Mouse (Mus musculus) embryo, embryonic 11.5 days (tissue): ENCODE measurements around the gene Dgkq.
A peak's percentile ranks its signal among the peaks of the same experiment; 100 is the strongest.

Source experiments
- DNase-seq: peaks from one replicate; pipeline ENCODE4 v3.0.0-alpha.2; 2012; ENCODE audit warnings: low read depth, low spot score

The Dgkq gene

DNA sequence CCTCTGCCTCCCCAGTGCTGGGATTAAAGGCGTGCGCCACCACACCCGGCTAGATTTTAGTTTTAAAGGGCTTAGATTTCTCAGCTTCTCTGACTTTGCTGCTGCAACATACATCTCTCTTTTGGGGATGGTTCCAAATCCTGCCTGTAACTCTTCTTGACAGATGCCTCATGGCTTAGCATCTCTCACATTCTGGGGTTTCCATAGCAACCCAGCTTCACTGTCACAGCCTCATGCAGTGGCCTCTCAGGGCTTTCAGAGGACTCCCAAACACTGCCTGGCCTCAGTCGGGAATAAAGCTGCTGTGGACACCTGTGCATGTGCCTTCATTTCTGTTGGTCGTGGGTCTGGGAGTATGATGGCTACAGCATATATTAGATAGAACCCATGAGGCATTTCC lies 19.6 kb upstream of the Dgkq start:
- no peak for DNase-seq

DNA sequence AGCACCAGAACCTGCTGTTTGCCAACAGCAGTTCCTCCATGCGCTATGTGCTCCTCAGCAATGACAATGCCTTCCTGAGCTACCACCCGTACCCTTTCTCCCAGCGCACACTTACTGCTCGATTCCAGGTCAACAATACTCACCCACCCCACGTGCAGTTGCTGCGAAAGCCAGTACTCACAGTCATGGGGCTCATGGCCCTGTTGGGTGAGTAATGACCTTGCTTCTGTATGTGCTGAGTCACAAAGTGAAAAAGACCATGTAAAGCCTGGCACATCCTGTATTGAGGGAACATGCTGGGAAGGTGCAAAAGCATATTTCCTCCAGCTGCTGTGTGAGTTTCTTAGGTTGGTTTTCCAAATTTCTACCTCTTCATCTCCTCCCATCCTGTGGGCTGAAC lies 11.4 kb upstream of the Dgkq start:
- DNase-seq: no peak

DNA sequence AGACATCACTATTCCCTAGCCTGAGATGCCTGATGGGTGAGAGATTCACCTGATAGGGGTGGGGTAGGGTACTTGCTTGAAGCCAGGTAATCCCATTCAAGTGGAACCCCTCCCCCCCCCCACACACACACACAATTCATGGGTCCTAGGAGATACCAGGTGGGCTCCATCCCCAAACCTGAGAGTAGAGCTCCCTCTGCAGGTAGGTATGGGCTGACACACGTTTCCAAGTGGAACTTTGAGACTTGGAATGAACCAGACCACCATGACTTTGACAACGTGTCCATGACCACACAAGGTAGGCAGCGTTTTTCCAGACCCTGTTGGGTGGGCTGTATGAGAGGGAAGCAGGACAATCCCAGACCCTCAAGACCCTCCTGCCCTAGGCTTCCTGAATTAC lies 10.4 kb upstream of the Dgkq start:
- DNase-seq: no peak

DNA sequence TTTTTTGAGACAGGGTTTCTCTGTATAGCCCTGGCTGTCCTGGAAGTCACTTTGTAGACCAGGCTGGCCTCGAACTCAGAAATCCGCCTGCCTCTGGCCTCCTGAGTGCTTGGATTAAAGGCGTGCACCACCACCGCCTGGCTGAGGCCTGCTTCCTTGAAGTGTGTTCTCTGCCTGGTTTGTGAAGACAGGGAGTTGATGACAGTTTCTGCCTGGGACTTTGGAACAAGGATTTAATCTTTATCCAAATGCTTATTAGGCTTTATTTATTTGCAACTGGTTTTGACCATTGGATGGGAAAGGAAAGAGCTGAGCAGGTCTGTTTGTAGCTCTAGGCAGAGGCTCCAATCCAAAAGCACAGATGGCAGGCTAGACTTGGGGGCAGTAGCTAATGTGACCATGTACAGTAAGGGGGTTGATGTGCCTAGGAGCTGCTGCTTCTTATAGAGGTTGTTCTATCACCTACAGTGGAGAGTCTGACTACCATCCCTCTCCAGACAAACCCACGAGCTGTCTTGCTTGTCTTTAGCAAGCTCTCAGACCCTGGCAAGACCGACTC lies 8.9 kb upstream of the Dgkq start:
- DNase-seq: no peak

DNA sequence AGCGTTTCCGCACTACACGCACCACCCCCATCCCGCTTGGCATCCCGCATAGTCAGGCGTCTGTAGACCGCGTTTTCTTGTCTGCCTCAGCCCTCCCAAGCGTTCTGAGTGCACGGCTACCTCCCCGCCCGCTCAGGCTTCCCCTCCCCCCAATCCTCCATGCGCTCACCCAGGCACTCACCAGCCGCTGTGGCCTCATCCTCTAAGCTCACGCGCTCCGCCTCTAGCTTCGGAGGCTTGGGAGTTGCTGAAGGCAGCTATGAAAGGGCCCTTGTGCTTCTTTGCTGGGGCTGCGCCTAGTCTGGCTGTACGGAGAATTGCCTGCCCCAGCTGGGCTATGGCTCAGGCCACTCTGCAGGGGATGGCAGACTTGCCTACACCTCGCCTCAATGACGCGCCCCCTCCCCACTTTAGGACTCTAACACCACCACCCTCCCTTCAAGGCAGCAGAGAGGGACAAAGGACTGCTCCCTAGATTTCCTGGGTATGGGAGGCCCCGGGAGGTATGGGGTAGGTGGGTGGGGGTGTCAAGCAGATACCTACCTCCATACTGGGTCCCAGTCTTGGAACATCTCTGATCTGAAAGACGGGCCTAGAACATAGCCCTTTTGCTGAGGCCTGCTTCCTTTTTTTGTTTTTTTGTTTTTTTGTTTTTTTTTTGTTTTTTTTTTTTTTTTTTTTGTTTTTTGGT lies 8.3 kb upstream of the Dgkq start:
- DNase-seq: peak; percentile 63

DNA sequence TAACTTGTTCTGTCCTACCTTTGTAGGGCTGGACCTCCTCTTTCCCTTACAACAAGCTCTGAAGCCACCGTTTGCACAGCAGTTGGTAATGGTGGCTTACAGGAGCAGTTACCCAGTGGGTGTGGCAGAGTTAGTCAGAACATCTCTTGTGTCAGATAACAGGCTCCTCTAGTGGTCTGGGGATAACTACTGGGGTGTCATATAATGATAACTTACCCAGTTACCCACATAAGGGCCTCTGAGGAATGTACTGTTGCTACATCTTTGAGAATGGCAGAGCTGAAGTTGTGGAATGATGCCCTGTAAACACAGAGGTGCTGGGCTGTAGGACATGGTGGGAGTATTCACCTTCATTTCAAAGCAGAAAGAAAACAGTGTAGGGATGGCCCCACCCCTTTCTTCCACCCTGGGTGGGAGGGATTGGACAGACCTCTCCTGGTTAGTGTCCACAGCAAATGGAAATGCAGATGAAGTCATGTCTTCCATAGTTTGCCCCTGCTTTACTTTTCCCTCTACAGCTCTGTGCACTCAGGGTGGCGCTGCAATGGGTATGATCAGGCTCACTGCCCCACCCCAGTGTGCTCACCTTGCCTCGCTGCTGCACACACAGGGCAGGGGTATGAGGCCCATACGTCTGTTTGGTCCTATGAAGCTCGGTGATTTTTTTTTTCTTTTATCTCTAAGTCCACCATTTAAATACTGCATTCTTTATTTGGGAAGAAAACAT lies 7.5 kb upstream of the Dgkq start:
- no peak for DNase-seq

DNA sequence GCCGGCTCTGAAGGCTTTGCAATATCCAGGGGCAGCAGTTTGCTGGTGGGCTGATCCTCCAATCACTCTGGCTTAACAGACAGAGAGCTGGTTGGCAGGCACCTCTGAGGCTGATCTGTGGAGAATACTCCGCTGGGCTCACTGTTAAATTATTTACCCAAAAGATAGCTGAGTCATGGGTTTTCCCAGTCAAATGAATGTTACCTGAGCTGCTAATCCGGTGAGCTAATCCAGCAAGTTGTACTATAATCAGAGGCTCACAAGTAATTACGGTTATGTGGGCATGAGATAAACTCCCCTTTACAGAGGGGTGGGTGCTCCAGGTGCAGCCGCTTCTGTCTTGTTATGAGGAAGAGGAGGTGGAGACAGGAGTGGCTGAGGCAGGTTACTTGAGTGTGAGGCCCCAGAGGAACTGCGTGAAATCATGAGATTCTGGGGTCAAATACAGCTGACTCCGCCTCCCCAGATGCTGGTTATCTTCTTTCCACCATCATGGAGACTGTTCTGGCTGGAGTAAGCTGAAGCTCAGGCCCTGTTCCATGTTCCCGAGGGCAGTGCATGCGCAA lies 5.9 kb upstream of the Dgkq start, which contains the start of gene Slc26a1:
Gene Slc26a1 (minus strand): TSS at position 319 of the 566 bp plus-strand sequence.
- DNase-seq: no peak

DNA sequence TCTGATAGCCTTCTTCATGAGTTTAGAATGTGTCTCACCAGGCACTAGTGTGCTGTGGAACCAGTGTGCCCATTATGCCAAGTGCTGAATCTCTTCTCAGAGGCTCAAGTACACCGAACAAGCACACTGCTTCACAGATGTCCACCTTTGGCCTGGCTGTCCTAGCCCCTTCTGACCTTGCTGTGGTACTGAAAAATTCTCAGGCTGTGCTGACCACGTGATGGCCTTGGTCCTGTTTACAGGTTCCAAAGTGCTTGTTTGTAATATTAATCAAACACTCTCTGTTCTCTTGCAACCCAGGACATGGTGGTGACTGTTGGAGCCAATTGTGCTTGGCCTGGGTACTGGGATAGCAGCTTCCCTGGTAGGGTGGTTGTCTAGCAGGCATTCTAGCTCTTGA lies 5.2 kb upstream of the Dgkq start:
- DNase-seq: no peak

DNA sequence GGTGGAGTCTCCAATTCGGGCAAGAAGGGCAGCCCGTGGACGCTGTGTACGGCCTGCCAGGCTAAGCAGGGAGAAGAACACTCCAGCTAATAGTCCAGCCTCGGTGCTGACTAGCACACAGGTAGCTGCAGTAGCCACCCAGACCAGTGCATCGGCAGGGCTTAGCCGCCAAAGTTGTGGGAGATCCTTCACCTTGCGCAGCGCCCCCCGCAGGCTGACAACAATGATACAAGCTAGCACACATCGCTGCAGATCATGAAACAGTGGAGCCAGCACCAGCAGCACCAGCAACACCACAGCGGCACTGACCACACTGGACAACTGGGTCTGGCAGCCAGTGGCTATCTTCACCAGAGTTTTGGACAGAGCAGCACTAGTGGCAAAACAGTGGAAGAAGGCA lies 2.3 kb upstream of the Dgkq start:
- no peak for DNase-seq

DNA sequence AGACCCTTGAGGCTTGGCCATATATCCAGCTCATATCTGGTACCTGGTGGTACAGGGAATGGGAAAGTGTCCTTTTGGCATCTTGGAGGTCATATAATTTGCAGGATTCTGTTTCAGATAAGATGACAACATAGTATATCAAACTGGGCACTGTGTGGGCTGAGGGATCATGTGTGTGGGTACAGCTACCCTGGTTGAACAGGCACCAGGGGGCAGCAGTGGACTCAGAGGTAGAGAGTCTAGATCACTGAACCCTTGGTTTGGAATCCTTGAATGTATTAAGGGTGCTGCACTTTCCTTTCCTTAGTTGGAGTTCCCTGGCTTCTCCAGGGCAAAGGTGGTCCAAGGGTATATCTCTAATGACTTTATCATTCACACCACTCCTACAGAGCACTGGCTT lies 1.3 kb upstream of the Dgkq start:
- DNase-seq: no peak

DNA sequence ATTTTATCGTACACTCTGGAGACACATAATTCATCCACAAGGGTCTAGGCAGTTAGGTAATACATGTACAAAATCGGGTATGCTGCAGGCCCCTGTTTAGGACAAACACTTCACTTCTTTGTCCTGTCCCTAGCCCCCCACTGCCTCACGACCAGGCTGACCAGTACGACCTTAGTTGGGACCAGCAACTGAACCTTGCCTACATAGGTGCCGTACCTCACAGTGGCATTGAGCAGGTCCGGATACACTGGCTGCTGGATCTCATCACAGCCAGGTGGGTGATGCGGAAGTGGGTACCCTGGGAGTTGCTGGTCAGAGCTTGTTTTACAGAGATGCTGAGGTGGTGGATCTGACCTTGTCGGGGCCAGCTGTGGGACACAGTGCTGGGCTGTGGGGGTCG lies 514 bp upstream of the Dgkq start:
- DNase-seq: no peak

DNA sequence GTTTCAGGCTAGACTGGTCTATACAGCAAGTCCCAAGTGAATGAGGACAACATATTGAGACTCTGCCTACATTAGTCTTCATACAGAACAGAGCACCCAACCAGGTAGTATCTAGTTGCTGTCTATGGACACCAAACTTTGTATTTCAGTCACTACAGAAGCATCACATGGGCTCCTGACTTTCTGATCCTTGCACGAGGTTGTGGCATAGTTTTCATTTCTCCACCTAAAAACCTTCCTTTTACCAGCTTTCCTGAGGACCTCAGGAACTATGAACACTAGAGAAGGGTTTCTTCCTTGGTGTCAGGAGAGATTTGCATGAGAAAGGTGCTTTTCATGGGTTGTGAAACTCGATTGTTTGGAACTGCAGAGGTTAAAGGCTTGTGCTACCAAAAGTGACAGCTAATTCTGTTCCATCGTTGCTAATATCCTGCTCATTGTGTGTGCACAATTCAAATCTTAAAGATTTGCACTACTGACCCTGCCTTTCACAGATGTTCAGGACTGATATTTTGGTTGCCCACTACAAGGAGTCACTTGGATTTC lies 1.0 kb downstream of the Dgkq start:
- DNase-seq: no peak

DNA sequence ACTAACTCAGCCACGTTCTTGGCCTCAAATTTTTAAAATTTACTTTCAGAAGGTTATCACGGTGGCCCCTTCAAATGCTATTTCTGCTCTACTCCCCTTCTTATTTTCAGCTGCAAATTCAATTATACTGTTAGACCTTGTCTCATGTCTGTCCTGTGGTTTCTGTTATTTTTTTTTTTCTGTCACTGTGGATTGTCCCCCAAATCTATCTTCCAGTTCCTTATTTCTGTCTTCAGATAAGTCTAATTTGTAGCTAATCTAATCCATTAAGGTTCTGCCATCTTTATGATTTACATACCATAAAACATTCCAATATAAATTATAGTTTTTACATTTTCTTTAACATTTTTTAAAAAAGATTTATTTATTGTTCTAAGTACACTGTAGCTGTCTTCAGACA lies 2.1 kb downstream of the Dgkq start:
- no peak for DNase-seq

DNA sequence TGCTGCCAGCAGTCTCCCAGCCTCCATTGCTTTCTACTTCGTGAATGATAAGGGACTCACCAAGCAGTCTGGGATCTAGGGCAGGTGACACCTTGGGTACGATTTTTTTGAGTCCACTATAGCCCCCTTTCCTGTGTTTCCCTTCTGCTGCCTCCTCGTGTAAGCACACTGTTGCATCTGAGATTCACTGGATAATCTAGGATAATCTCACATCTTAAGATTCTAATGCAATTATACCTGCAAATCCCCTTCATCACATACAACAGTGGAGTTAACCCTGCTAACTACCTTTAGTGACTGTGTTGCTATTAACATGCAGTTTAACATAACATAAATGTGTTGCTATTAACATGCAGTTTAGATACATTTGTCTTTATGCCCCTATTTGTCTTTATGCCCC lies 4.4 kb downstream of the Dgkq start:
- DNase-seq: no peak

DNA sequence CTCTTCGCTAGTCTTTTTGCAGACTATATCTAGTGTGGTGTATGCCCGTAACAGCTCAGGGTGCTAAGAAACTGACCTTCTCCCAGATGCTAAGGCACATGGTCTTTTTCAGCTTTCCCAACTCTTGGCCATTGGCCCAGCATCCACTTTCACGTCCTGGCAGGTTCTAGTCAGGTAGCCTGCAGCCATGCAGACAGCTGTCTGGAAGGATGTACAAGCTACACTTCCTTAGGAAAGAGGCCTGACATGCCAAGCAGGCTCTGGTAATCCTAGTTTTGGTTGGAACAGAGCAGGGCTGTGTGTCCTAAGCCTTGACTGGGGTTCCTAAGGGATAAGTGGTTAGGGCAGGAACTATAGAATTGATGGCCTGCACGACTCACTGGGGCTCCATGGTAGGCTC lies 6.7 kb downstream of the Dgkq start:
- no peak for DNase-seq

DNA sequence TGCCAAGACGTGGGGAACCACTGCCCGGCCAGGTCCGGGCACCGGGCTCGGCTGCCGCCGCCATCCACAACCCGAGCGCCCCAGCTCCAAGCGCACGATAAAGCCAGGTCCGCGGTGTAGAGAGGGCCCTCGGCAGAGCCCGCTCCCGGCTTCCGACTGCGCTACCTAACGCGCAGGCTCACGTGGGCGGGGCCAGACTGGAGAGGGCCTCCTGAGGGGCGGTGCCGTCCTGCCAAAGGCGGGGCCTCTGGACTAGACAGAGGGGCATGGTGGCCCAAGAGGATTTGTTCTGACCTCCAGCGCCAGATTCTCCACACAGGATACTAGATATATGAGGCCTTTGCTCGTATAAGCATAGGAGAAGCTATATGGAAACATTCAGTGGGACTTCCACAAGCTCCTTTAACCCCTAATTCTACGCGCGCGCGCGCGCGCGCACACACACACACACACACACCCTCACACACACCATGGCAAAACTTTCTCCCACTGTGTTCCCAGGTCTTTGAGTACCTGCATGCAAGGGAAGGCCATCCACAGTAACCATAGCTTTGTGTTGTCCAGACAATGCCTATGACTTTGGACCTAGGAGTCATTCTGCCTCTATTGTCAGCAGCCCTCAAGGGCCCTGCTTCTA lies 8.7 kb downstream of the Dgkq start:
- peak; percentile 82 for DNase-seq

DNA sequence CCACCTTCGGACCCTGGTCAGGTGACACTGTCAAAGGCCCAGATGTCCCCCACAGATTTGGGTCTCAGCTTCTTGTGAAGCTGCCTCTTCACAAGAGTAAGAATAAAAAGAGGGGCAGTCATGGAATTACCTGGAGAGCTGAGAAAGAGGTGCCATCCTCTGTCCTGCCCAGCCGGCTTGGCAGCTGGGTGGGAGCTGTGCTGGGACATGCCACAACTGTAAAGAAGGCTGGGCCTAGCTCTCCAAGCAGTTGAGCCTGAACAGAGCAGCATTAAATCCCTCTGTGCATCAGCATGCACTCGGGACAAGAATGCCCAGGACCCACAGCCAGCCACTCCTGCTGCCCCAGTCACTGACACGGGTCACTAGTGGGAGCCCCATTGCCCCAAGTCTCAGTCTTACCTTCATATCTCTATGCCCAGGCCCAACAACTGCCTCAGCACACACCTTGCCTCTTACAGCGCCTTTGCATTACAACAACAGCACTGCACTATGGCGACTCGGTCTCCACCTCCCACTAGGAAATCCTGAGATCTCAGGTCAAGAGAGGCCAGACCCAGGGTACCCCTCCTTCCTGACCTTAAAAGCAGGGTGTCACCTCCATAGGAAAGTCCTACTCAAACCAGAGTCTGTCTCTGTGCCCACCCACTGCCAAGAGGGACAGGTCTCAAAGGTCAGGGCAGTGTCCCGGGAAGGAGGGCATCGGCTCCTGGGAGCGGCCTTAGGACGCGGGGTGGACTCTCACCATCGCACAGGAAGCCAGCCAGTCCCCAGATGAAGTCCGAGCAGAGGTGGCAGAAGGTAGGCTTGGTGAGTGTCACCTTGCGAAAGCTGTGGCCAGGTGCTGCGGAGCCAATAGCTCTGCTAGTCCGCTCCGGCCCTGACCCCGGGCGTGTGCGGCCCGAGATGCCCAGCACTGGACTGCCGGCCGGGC lies 9.5 kb downstream of the Dgkq start, which contains the start of gene Idua:
Gene Idua (plus strand): TSS at position 634 of the 934 bp plus-strand sequence.
- no peak for DNase-seq

DNA sequence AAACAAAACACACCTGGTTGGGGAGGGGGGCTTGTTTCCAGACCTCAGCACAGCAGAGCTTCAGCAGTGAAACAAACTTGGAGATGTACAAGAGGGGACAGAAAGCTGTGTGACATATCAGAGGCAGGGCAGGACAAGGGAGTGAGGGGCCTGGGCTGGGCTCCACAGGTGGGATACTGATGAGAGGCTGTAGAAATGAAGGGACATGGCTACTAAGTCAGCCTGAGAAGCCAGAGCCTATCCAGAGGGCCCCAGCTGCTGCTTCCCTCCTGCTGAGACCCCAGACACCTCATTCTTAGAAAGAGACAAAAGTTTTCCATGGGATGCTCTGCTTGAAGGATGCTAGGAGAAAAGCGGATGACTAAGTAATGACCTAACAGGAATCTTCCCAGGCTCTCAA lies 10.9 kb downstream of the Dgkq start:
- DNase-seq: no peak

DNA sequence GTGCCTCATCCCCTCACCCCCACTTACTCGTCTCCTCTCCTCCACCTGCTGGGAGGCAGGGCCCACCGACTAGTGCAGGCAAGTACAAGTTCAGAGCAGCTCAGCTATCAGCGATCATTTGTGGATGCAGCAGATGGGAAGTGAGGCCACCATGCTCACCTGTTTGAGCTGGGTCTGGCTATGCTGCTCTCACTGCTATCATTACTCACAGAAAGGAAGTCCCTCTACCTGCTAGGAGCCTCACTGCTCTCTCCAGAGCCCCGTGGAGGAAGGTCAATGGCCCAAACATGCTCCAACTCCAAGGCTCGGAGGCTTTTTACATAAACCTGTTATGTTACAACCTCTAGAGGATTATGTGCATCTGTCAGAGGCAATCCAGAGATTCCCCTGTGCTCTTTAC lies 12.1 kb downstream of the Dgkq start:
- no peak for DNase-seq

DNA sequence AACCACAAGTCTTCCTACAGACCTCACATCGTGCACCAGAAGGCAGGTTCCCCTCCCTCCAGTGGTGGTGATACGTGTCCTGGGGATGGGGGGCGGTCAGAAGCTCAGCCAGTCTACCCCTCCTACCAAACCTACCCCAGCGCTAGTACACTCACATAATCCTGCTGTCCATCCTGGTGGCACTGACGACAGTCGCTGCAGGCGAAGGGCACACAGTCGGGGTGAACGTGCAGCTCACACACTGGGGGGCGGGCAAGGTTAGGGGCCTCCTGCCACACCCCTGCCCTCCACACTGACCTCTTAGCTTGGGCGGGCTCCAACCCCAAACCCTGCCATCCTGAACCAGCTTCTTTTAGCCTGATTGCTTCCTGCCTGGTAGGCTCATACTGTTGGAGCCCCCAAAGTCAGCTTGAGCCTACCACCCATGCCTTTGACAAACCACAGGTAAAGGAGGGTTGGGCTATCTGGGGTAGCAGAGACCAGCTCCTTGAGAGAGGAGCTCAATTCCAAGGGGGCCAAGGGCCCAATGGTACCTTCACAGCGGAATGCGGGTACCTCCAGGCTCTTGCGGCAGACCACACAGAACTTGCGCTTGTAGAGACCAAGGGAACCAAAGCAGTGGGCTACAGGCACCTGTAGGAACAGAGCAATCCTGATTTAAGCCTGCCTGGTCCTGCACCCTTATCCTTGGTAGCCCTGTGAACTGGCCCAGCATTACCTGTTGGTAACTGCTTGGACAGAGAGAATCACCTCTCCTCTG lies 13.4 kb downstream of the Dgkq start:
- no peak for DNase-seq
